Mouse (Mus musculus): ENCODE results near the gene Il7r. TPM values are rescaled to one million over a fixed set of nuclear protein-coding genes. Genes with fewer than 3 reads are reported as not detected.

The Il7r gene
- total RNA-seq, 1 experiment, result not detected

DNA sequence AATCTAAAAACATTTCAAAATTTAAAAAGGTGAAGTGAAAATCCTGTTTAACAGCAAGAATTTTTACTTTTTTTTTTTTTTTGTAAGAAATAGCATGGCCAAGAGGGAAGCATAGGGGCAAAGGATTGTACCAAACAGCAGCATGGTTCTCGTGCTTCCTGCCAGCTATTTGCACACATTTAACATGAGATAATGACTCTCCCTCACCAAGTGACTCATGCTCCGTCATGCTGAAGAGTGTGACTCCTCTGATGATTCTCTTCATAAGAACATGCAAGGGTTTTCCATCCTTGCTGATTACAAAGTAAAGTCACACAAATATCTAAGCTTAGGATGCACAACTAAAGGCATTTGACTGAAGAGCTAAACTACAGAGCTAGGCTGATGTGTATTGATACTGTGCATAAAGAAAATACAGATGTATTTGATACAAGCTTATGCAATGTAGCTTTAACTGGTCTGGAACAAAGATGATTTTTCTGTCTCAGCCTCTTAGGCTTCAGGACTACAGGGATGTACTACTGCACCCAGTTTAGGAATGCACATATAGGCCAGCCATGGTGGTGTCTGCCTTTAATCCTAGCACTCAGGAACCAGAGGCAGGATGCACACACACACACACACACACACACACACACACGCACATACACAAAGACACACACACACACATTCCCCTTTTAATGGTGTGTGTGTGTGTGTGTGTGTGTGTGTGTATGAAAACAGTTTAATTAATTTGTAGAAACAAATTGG lies 1.6 kb downstream of the Il7r start:
- DNase-seq (ENCODE audit: low read depth, low spot score), result no peak
- Histone ChIP-seq H3K9ac (ENCODE audit: insufficient read depth, low read depth, low read length, poor library complexity, severe bottlenecking) (no peak overlapping the region), H3K4me3 (ENCODE audit: insufficient read depth in 1 of 2, low read depth in 1 of 2, low read length in 2 of 2, poor library complexity in 1 of 2, severe bottlenecking in 1 of 2) (no peak overlapping the region), H3K27ac (ENCODE audit: insufficient read depth, low read depth, low read length, poor library complexity, severe bottlenecking) (no peak overlapping the region), H3K4me1 (ENCODE audit: control insufficient read depth in 2 of 2, insufficient read depth in 2 of 2, low read length in 2 of 2, poor library complexity in 1 of 2) (no peaks in the 10 kb centered on the region), H3K36me3 (ENCODE audit: control insufficient read depth, insufficient read depth, low read length, poor library complexity, severe bottlenecking) (no peaks in the 10 kb centered on the region), H3K9me3 (ENCODE audit: control insufficient read depth, insufficient read depth, low read depth, low read length) (no peaks in the 10 kb centered on the region)
- TF ChIP-seq ZC3H11A (IDR thresholded peaks at IDR 0.05; ENCODE audit: borderline replicate concordance, low read depth, low read length), result no peak
- TF ChIP-seq MAFK (IDR thresholded peaks at IDR 0.05; ENCODE audit: insufficient read depth, low read depth, low read length), result no peak
- TF ChIP-seq ZNF384 (IDR thresholded peaks at IDR 0.05; ENCODE audit: low read depth, low read length), result no peak
- no peak for TF ChIP-seq HCFC1 (IDR thresholded peaks at IDR 0.05; ENCODE audit: borderline replicate concordance, insufficient read depth, low read length)
- no peak for TF ChIP-seq CHD2 (IDR thresholded peaks at IDR 0.05; ENCODE audit: low read depth, low read length)
- in situ Hi-C loops (cut with MboI; ENCODE audit: low sequenced_read_pairs in 2 of 2, unreplicated experiment in 2 of 2), result no loop called here

DNA sequence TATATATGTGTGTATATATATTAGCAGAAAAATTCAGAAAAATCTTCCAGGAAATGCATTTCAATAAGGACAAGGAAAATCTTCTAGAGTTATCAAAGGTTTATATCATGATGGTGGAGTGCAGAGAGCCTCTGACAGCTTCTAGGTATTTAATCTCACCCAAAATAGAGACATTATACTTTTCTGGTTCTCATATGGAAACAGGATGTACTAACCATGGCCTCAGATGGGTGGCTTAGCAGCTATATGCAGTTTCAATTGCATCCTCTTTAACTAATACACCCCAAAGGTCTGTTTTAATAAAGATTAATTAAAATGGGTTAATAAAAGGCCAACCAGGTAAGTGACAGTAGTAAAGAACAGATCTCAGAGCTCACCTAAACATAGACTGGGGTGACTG lies 3.6 kb downstream of the Il7r start:
- Histone ChIP-seq H3K4me3 (ENCODE audit: insufficient read depth in 1 of 2, low read depth in 1 of 2, low read length in 2 of 2, poor library complexity in 1 of 2, severe bottlenecking in 1 of 2) (no peak overlapping the region), H3K4me1 (ENCODE audit: control insufficient read depth in 2 of 2, insufficient read depth in 2 of 2, low read length in 2 of 2, poor library complexity in 1 of 2) (no peaks in the 10 kb centered on the region), H3K36me3 (ENCODE audit: control insufficient read depth, insufficient read depth, low read length, poor library complexity, severe bottlenecking) (no peaks in the 10 kb centered on the region), H3K9me3 (ENCODE audit: control insufficient read depth, insufficient read depth, low read depth, low read length) (no peaks in the 10 kb centered on the region), H3K27ac (ENCODE audit: insufficient read depth, low read depth, low read length, poor library complexity, severe bottlenecking) (no peak overlapping the region), H3K9ac (ENCODE audit: insufficient read depth, low read depth, low read length, poor library complexity, severe bottlenecking) (no peak overlapping the region)
- DNase-seq (ENCODE audit: low read depth, low spot score), result no peak
- TF ChIP-seq ZC3H11A (IDR thresholded peaks at IDR 0.05; ENCODE audit: borderline replicate concordance, low read depth, low read length) (no peak), ZNF384 (IDR thresholded peaks at IDR 0.05; ENCODE audit: low read depth, low read length) (no peak), MAFK (IDR thresholded peaks at IDR 0.05; ENCODE audit: insufficient read depth, low read depth, low read length) (no peak), CHD2 (IDR thresholded peaks at IDR 0.05; ENCODE audit: low read depth, low read length) (no peak), HCFC1 (IDR thresholded peaks at IDR 0.05; ENCODE audit: borderline replicate concordance, insufficient read depth, low read length) (no peak)
- in situ Hi-C loops (cut with MboI; ENCODE audit: low sequenced_read_pairs in 2 of 2, unreplicated experiment in 2 of 2), result no loop called here

DNA sequence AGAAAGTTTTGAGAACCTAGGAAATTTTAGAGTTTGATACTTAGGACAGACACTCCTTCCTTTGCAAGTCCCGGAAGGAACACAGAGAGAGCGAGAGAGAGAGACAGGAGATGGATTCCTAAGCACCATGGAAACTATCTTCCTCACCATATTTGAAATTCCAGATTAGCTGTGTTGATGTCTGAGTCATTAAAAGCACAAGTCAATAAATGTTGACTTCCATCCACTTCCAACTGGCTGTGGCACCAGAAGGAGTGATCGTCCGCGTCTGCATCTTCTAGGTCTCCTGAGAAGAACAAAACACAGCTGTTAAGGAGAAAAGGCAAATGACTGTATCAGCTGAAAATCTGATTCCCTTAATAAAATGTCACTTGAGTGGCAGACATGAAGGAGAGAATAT lies 5.1 kb downstream of the Il7r start:
- DNase-seq (ENCODE audit: low read depth, low spot score), result no peak
- Histone ChIP-seq H3K36me3 (ENCODE audit: control insufficient read depth, insufficient read depth, low read length, poor library complexity, severe bottlenecking) (no peaks in the 10 kb centered on the region), H3K4me3 (ENCODE audit: insufficient read depth in 1 of 2, low read depth in 1 of 2, low read length in 2 of 2, poor library complexity in 1 of 2, severe bottlenecking in 1 of 2) (no peak overlapping the region), H3K9me3 (ENCODE audit: control insufficient read depth, insufficient read depth, low read depth, low read length) (no peaks in the 10 kb centered on the region), H3K9ac (ENCODE audit: insufficient read depth, low read depth, low read length, poor library complexity, severe bottlenecking) (no peak overlapping the region), H3K27ac (ENCODE audit: insufficient read depth, low read depth, low read length, poor library complexity, severe bottlenecking) (no peak overlapping the region), H3K4me1 (ENCODE audit: control insufficient read depth in 2 of 2, insufficient read depth in 2 of 2, low read length in 2 of 2, poor library complexity in 1 of 2) (no peaks in the 10 kb centered on the region)
- no peak for TF ChIP-seq MAFK (IDR thresholded peaks at IDR 0.05; ENCODE audit: insufficient read depth, low read depth, low read length)
- TF ChIP-seq ZC3H11A (IDR thresholded peaks at IDR 0.05; ENCODE audit: borderline replicate concordance, low read depth, low read length), result no peak
- no peak for TF ChIP-seq HCFC1 (IDR thresholded peaks at IDR 0.05; ENCODE audit: borderline replicate concordance, insufficient read depth, low read length)
- no peak for TF ChIP-seq CHD2 (IDR thresholded peaks at IDR 0.05; ENCODE audit: low read depth, low read length)
- no peak for TF ChIP-seq ZNF384 (IDR thresholded peaks at IDR 0.05; ENCODE audit: low read depth, low read length)
- in situ Hi-C loops (cut with MboI; ENCODE audit: low sequenced_read_pairs in 2 of 2, unreplicated experiment in 2 of 2), result no loop called here

DNA sequence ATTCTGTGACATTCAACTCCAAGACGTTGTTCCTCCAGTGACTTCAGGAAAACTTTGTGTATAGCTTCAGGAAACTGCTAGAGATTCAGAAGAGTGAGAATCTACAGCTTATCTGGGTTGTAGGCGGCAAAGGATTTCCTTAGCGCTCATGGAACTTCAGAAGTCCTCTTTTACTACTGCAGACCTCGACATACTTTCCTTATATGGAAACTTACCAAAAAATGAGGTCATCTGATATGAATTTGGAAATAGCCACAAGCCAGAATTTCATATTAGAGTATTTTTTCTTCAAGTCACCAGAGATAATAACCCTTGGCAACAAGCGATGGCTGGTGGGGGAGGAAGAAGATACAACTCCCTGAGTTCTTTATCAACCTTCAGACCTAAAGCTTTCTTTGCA lies 6.0 kb downstream of the Il7r start:
- Histone ChIP-seq H3K9ac (ENCODE audit: insufficient read depth, low read depth, low read length, poor library complexity, severe bottlenecking) (no peak overlapping the region), H3K4me3 (ENCODE audit: insufficient read depth in 1 of 2, low read depth in 1 of 2, low read length in 2 of 2, poor library complexity in 1 of 2, severe bottlenecking in 1 of 2) (no peak overlapping the region), H3K27ac (ENCODE audit: insufficient read depth, low read depth, low read length, poor library complexity, severe bottlenecking) (no peak overlapping the region), H3K9me3 (ENCODE audit: control insufficient read depth, insufficient read depth, low read depth, low read length) (no peaks in the 10 kb centered on the region), H3K4me1 (ENCODE audit: control insufficient read depth in 2 of 2, insufficient read depth in 2 of 2, low read length in 2 of 2, poor library complexity in 1 of 2) (no peaks in the 10 kb centered on the region), H3K36me3 (ENCODE audit: control insufficient read depth, insufficient read depth, low read length, poor library complexity, severe bottlenecking) (no peaks in the 10 kb centered on the region)
- DNase-seq (ENCODE audit: low read depth, low spot score), result no peak
- in situ Hi-C loops (cut with MboI; ENCODE audit: low sequenced_read_pairs in 2 of 2, unreplicated experiment in 2 of 2), result no loop called here
- TF ChIP-seq HCFC1 (IDR thresholded peaks at IDR 0.05; ENCODE audit: borderline replicate concordance, insufficient read depth, low read length) (no peak), ZNF384 (IDR thresholded peaks at IDR 0.05; ENCODE audit: low read depth, low read length) (no peak), ZC3H11A (IDR thresholded peaks at IDR 0.05; ENCODE audit: borderline replicate concordance, low read depth, low read length) (no peak)

All from ES-E14 (cell line).